Mouse (Mus musculus) neural tube, embryonic 12.5 days (tissue): ENCODE measurements at regions not wholly inside any gene's neighbourhood (a gene's known extent, or its start where the extent isn't known, plus 50 kb on each side); places are given as distances from the start of the nearest gene placed in this dataset.

Source experiments
- ATAC-seq: fragments of 200-750 bp; cut with Nextera tagmentation; 2 replicates; pipeline ENCODE4 v1.8.0; 2017; ENCODE audit warnings: low read depth, mild to moderate bottlenecking, moderate TSS enrichment, moderate library complexity; ENCODE audit not compliant: low FRiP score
- H3K27ac ChIP-seq: fragments of 300-500 bp; sonication (generic); 2 replicates; pipeline ENCODE4 v1.5.1; 2016
- H3K27me3 ChIP-seq: fragments of 300-500 bp; sonication (generic); replicated peaks from 2 replicates; pipeline ENCODE4 v1.6.1; 2016; ENCODE audit warnings: mild to moderate bottlenecking
- H3K36me3 ChIP-seq: fragments of 300-500 bp; sonication (generic); 2 replicates; pipeline ENCODE4 v1.6.1; 2016; ENCODE audit warnings: mild to moderate bottlenecking
- H3K4me1 ChIP-seq: fragments of 300-500 bp; sonication (generic); 2 replicates; pipeline ENCODE4 v1.6.1; 2016
- H3K4me2 ChIP-seq: fragments of 300-500 bp; sonication (generic); replicated peaks from 2 replicates; pipeline ENCODE4 v1.6.1; 2016; ENCODE audit warnings: mild to moderate bottlenecking
- H3K4me3 ChIP-seq: fragments of 300-500 bp; sonication (generic); 2 replicates; pipeline ENCODE4 v1.5.1; 2016
- H3K9ac ChIP-seq: fragments of 300-500 bp; sonication (generic); 2 replicates; pipeline ENCODE4 v1.6.1; 2016; ENCODE audit warnings: mild to moderate bottlenecking
- H3K9me3 ChIP-seq: fragments of 300-500 bp; sonication (generic); 2 replicates; pipeline ENCODE4 v1.6.1; 2016; ENCODE audit warnings: mild to moderate bottlenecking
- WGBS: fragments of 180-500 bp; shearing (Covaris S2); methylation state at CpG from one replicate; pipeline ENCODE4 v1.1.7; 2016; 5-methylcytosine and 5-hydroxymethylcytosine counted together

DNA sequence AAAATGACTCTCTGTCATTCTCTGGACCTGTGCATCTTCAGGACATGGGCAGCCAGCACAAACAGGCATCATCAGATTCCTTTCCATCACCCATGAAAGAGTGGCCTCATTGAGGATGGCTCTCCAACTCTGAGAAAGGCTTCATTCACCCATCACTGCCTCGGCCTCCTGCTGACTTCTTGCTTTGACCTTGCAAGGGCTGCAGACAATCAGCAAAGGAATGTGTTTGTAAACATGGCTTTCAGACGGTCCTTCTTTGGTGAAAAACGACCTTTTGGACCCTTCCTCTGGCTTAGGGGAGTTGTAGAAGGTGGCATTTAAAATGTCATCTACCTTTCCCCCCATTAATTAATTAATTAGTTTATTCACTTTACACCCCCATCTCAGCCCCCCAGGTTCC is 134.3 kb downstream of the Moxd1 start:
- Histone ChIP-seq H3K27me3 (no peaks in the 10 kb centered on the region), H3K4me3 (no peak overlapping the region), H3K4me2 (no peak overlapping the region), H3K9ac (no peak overlapping the region), H3K4me1 (no peaks in the 10 kb centered on the region), H3K36me3 (no peaks in the 10 kb centered on the region), H3K9me3 (no peaks in the 10 kb centered on the region), H3K27ac (no peak overlapping the region)
- ATAC-seq: no peak
- 11% methylated on average over 3 of the region's 3 CpGs for WGBS

GRCm38 (mm10) chr10:24361424-24361823 is 138.1 kb downstream of the Moxd1 start:
- H3K4me1 ChIP-seq: no peaks in the 10 kb centered on the region
- no peaks in the 10 kb centered on the region for H3K36me3 ChIP-seq
- whole genome bisulfite sequencing: 89% methylated on average over 3 of the region's 3 CpGs
- H3K9ac ChIP-seq: no peak overlapping the region
- no peaks in the 10 kb centered on the region for H3K27me3 ChIP-seq
- ATAC-seq: no peak
- no peak overlapping the region for H3K27ac ChIP-seq
- H3K9me3 ChIP-seq: no peaks in the 10 kb centered on the region
- no peak overlapping the region for H3K4me3 ChIP-seq
- no peak overlapping the region for H3K4me2 ChIP-seq

DNA sequence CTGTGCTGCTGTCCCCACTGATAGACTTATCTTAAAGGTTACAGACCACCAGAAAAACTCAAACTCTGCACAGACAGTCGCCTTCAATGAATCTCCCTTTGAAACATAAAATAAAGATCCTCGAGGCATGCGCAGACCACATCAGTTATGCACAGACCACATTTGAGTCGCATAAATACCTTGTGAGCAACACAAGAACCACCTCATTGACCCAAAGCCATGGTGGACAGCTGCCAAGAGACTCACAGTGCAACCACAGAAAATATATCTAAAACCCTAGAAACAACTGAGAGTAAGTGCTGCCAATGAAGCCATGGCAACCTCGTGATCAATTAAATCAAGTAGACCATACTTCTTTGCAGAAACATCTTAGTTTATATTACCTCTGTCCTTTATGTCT is 142.1 kb downstream of the Moxd1 start:
- Histone ChIP-seq H3K36me3 (no peaks in the 10 kb centered on the region), H3K4me1 (no peaks in the 10 kb centered on the region), H3K9ac (no peak overlapping the region), H3K27me3 (no peaks in the 10 kb centered on the region), H3K27ac (no peak overlapping the region), H3K9me3 (no peaks in the 10 kb centered on the region), H3K4me3 (no peak overlapping the region), H3K4me2 (no peak overlapping the region)
- WGBS: 85% methylated on average over 5 of the region's 5 CpGs
- no peak for ATAC-seq

GRCm38 (mm10) chr10:24367010-24367409 is 143.7 kb downstream of the Moxd1 start:
- Histone ChIP-seq H3K27ac (no peak overlapping the region), H3K4me2 (no peak overlapping the region), H3K27me3 (no peaks in the 10 kb centered on the region), H3K4me1 (no peaks in the 10 kb centered on the region), H3K4me3 (no peak overlapping the region), H3K9me3 (no peaks in the 10 kb centered on the region), H3K36me3 (no peaks in the 10 kb centered on the region), H3K9ac (no peak overlapping the region)
- 79% methylated on average over 5 of the region's 5 CpGs for WGBS
- ATAC-seq: no peak

- ATAC-seq: no peak
- Histone ChIP-seq H3K4me3 (no peak overlapping the region), H3K4me2 (no peak overlapping the region), H3K9me3 (no peaks in the 10 kb centered on the region), H3K27me3 (no peaks in the 10 kb centered on the region), H3K36me3 (no peaks in the 10 kb centered on the region), H3K9ac (no peak overlapping the region), H3K27ac (no peak overlapping the region), H3K4me1 (no peaks in the 10 kb centered on the region)
- 84% methylated on average over 6 of the region's 6 CpGs for WGBS
Measured at GRCm38 (mm10) chr10:24373957-24374356, 150.6 kb downstream of the Moxd1 start.

DNA sequence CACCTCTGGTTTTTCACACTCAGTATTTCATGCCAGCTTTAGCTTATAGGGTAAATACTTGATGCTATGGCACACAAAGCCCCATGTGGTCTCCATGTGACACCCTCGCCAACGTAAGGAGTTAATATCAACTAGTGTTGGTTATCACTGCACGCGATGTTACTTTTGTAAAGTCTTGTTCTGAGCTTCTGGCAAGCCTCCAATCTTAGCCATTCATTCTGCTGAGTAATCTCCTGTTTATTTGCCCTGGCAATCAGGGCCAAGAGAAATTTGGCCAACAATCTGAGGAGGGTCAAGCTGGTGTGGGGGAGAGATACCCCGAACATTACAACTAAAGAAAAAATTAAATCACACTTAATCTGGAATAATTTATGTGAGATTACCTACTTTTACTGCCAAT is 156.0 kb downstream of the Moxd1 start:
- no peak overlapping the region for H3K9ac ChIP-seq
- H3K36me3 ChIP-seq: no peaks in the 10 kb centered on the region
- 93% methylated on average over 5 of the region's 5 CpGs for WGBS
- no peak overlapping the region for H3K27ac ChIP-seq
- H3K9me3 ChIP-seq: no peaks in the 10 kb centered on the region
- no peak overlapping the region for H3K4me2 ChIP-seq
- no peaks in the 10 kb centered on the region for H3K27me3 ChIP-seq
- no peaks in the 10 kb centered on the region for H3K4me1 ChIP-seq
- no peak overlapping the region for H3K4me3 ChIP-seq
- ATAC-seq: no peak

DNA sequence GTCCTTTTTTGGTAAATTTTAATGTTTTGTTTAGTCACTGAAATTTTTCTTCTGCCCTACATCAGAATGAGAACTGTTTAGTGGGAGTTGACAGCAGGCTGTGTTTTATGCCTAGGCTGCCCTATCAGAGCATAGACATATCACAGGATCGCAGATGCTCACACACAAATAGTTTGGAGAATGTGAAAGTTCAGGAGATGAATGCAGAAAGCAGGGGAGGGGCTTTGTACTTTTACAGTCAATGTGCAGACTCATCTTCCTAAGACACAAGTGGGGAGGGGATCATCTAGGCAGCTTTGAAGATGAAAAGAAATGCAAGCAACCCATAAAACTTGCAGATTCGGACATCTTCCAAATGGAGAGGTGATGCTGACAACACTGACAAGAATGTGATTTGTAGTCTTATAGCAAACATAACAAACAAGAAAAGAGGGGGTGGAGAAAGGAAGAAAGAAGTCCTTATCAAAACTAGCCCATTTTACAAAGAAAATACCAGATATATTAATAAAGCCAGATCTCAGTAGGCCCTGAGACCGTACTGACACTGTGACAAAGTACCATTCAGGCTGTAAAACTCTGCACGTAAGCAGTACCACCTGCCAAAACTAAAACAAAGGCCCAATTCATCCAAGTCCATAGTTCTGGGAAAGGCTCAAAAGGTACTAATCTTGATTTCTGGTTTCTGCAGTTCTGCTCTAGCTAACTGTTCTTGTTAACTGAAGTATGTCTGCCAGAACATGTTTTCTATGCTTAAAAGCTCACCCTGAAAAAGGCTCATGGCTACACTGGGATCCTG is 157.4 kb downstream of the Moxd1 start:
- 68% methylated on average over 4 of the region's 4 CpGs for WGBS
- H3K4me1 ChIP-seq: no peaks in the 10 kb centered on the region
- no peak overlapping the region for H3K9ac ChIP-seq
- no peaks in the 10 kb centered on the region for H3K27me3 ChIP-seq
- no peaks in the 10 kb centered on the region for H3K9me3 ChIP-seq
- no peaks in the 10 kb centered on the region for H3K36me3 ChIP-seq
- H3K27ac ChIP-seq: no peak overlapping the region
- H3K4me2 ChIP-seq: no peak overlapping the region
- H3K4me3 ChIP-seq: no peak overlapping the region
- no peak for ATAC-seq

GRCm38 (mm10) chr10:24381917-24382316 is 158.6 kb downstream of the Moxd1 start:
- Histone ChIP-seq H3K9ac (no peak overlapping the region), H3K9me3 (no peaks in the 10 kb centered on the region), H3K4me3 (no peak overlapping the region), H3K27ac (no peak overlapping the region), H3K36me3 (no peaks in the 10 kb centered on the region), H3K27me3 (no peaks in the 10 kb centered on the region), H3K4me2 (no peak overlapping the region), H3K4me1 (no peaks in the 10 kb centered on the region)
- ATAC-seq: no peak
- WGBS: 25% methylated on average over 4 of the region's 4 CpGs

DNA sequence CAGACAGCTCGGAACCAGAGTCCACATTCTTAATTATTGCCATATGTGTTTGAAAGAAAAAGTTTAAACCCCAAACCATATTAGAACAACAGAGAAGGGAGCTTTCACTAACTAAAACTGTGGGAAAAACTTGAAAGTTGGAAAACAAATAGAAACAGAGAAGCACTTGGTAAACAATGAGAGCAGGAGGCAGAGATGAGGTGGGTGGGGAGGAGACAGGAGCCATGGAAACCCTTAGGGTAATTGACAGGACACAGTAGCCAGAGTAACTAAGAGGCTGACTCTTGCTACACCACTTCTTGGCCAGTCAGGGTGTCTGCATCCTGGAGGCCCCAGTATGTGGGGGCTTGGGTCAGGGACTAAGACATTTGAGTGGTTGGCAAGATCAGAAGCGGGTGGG is 160.7 kb downstream of the Moxd1 start:
- Histone ChIP-seq H3K9ac (no peak overlapping the region), H3K27me3 (no peaks in the 10 kb centered on the region), H3K9me3 (no peaks in the 10 kb centered on the region), H3K4me2 (no peak overlapping the region), H3K36me3 (no peaks in the 10 kb centered on the region), H3K4me3 (no peak overlapping the region), H3K27ac (no peak overlapping the region), H3K4me1 (no peaks in the 10 kb centered on the region)
- no peak for ATAC-seq
- 83% methylated on average over 2 of the region's 2 CpGs for WGBS

DNA sequence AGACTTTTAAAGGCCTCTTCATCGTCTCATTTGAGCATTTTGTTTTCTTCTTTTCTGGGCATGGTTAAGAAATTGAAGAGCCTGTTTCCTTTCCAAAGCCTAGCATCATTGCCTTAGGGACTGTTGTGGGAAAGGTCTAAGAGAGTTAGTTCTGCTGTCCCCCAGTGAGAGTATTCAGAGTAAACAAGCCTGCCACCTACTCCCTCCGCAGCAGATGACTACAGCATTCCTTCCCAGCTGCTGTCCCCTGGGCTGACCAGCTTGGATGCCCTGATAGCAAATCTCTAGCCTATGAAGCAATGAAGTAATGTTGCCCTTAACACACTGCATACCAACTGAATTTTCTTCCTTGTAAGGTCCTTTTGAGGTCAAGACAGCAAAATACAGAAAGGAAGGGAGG is 164.9 kb downstream of the Moxd1 start:
- H3K27me3 ChIP-seq: no peaks in the 10 kb centered on the region
- H3K4me2 ChIP-seq: no peak overlapping the region
- no peak overlapping the region for H3K9ac ChIP-seq
- no peaks in the 10 kb centered on the region for H3K36me3 ChIP-seq
- ATAC-seq: no peak
- H3K27ac ChIP-seq: no peak overlapping the region
- no peak overlapping the region for H3K4me3 ChIP-seq
- WGBS: 64% methylated on average over 2 of the region's 2 CpGs
- H3K4me1 ChIP-seq: no peaks in the 10 kb centered on the region
- H3K9me3 ChIP-seq: no peaks in the 10 kb centered on the region

DNA sequence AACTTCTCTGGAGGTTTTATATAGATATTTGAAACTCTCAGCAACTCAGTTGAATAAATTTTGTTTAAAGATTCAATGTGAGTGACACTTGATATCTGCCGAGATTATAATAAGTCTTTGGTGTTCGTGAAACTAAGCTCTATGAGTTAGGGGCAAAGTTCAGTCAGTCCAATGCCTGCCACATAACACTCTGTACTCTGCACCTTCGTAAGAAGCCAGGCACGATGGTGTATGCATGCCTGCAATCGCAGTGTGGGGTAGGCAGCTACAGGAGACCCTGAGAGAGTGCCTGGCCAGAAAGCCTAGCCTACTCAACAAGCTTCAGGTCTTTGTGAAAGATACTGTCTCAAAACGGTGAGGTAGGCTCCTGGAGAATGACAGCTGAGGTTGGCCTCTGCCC is 167.7 kb downstream of the Moxd1 start:
- H3K27me3 ChIP-seq: no peaks in the 10 kb centered on the region
- WGBS: 86% methylated on average over 6 of the region's 6 CpGs
- no peaks in the 10 kb centered on the region for H3K4me1 ChIP-seq
- no peak overlapping the region for H3K9ac ChIP-seq
- no peaks in the 10 kb centered on the region for H3K36me3 ChIP-seq
- no peak overlapping the region for H3K4me2 ChIP-seq
- no peak for ATAC-seq
- H3K4me3 ChIP-seq: no peak overlapping the region
- H3K27ac ChIP-seq: no peak overlapping the region
- H3K9me3 ChIP-seq: no peaks in the 10 kb centered on the region

GRCm38 (mm10) chr10:24392066-24392465 is 168.7 kb downstream of the Moxd1 start:
- no peaks in the 10 kb centered on the region for H3K9me3 ChIP-seq
- no peak for ATAC-seq
- no peak overlapping the region for H3K27ac ChIP-seq
- WGBS: 88% methylated on average over 3 of the region's 3 CpGs
- no peak overlapping the region for H3K4me3 ChIP-seq
- H3K27me3 ChIP-seq: no peaks in the 10 kb centered on the region
- H3K4me2 ChIP-seq: no peak overlapping the region
- no peaks in the 10 kb centered on the region for H3K4me1 ChIP-seq
- no peak overlapping the region for H3K9ac ChIP-seq
- H3K36me3 ChIP-seq: no peaks in the 10 kb centered on the region

DNA sequence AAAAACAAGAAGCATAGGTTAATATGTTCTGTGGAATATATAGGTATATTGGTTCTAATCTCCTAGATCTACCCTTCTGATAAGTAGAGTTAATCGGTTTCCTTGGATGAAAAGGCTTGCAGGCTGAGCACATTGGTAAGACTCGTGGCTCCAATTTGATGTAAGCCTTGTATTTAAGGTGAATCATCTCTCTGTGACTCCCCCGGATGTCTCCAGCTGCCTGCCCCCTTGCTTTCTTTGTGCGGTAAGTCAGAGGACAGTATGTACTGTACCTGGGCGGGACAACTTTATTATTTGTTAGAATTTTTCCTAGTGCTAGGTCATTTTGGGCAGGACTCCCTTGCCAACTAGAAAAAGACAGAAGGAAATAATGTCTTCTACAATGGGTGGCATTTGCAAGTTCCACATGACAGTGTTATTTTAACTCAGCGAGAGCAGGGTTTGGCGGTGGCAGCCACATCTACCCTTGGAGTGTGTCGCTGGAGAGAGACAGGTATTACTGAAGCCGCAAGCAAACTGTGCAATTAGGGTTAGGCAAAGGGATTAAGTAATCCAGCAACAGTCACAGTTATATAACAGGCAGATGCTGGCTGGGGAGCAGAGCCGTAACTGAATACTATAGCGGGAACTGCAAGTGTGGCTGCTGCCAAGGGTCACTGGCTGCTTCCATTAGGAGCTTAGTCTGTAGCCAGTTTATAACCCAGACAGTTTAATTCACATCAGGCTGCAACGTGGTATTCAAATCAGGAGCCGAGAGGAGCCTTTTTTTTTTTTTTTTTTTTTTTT is 172.9 kb downstream of the Moxd1 start:
- no peaks in the 10 kb centered on the region for H3K27me3 ChIP-seq
- ATAC-seq: no peak
- whole genome bisulfite sequencing: 71% methylated on average over 13 of the region's 13 CpGs

More for the DNA sequence above, 172.9 kb downstream of the Moxd1 start:
- Histone ChIP-seq H3K4me3 (no peak overlapping the region), H3K9me3 (no peaks in the 10 kb centered on the region), H3K4me2 (no peak overlapping the region), H3K9ac (no peak overlapping the region), H3K36me3 (no peaks in the 10 kb centered on the region), H3K27ac (no peak overlapping the region), H3K4me1 (no peaks in the 10 kb centered on the region)
